Mouse (Mus musculus): ENCODE data around the gene Tprkb.
"Not testable (repeated sequence)": the region's sequence is repeated elsewhere in the genome, so short reads cannot be mapped to it uniquely, and the experiment has no call there.

- not testable (repeated sequence) for TF ChIP-seq POLR2A (IDR thresholded peaks at IDR 0.05; ENCODE audit: insufficient read depth, low read length); CTCF (IDR thresholded peaks at IDR 0.05; ENCODE audit: low read depth, low read length); EP300 (IDR thresholded peaks at IDR 0.05; ENCODE audit: insufficient read depth, low read depth, low read length)
These were observed 67.1 kb downstream of the Tprkb start for GRCm38 (mm10) chr6:85978736-85979135.
